In the genomic region with DNA sequence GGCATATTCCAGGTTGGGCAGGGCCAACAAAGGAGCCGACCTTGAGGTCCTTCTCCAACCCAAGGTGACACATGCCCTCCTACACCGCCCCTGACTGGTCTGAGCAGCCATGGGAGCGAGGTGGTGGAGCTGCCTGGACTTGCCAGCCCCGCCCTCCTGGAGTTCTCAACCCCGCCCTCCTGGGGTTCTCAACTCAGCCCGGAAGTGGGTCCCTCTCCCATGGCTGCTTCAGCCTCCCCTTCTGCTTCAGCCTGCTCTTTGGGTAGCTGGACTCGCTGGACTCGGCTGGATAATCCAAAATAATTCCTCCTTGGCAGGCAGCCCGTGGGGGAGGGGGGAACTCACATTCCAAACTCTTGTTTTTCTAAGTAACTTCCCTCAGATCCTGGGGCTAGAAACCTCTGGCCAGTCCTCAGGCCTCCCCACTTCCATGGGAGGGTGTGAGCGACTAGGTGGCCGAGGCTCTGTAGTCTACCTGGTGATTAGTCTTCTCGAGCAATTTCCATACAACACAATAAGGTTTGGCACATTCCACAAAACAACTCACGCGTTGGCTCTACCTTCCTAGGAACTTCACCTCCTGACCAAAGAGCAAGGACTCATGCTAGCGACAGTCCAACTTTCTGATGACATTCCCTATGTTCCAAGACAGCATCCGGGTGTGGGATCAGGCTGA, we compare ENCODE assay signal across 8 mouse cellular contexts. TPM values are rescaled to one million over a fixed set of nuclear protein-coding genes. Genes with fewer than 3 reads are reported as not detected.
A peak's percentile ranks its signal among the peaks of the same experiment; 100 is the strongest.
DNase-seq lines count a peak whose midpoint lies in the region; ATAC-seq and TF ChIP-seq lines count a peak whose summit lies in the region.

No protein-coding gene starts in this region.

- peak; percentile 52; the same call in 1 of the 2 replicates for TF ChIP-seq EP300 in heart, adult 2 months (IDR thresholded peaks at IDR 0.05; ENCODE audit: insufficient read depth, low read depth, low read length)

- DNase-seq in 3134 (ENCODE audit: extremely low read depth, insufficient read length, low spot score) (peak; percentile 82), ZHBTc4 (ENCODE audit: low read depth, low spot score) (peak; percentile 97)
- peak; percentile 84 for DNase-seq in embryo, embryonic 11 days
- peak; percentile 81 to 88 for DNase-seq in heart, adult 2 months
- peak; percentile 87 for DNase-seq in kidney, adult 18-20 months
- peak; percentile 92 for DNase-seq in lung, embryonic 14.5 days
- peak; percentile 83 for DNase-seq in ovary, adult 18-20 months (ENCODE audit: low spot score)

- TF ChIP-seq POLR2A in heart, adult 2 months (IDR thresholded peaks at IDR 0.05; ENCODE audit: insufficient read depth, low read depth, low read length), result peak; percentile 61

- peak overlapping the region; percentile 85 for H3K27ac ChIP-seq in heart, adult 2 months
- peak overlapping the region; percentile 90 for H3K27ac ChIP-seq in lung, embryonic 14.5 days (ENCODE audit: low read depth)

- no peaks in the 10 kb centered on the region for H3K27me3 ChIP-seq in heart, adult 2 months (ENCODE audit: control insufficient read depth, insufficient read depth, low read length)
- no peaks in the 10 kb centered on the region for H3K27me3 ChIP-seq in lung, embryonic 14.5 days (ENCODE audit: insufficient read depth, low read length)

- intact Hi-C loops in heart, adult 2 months (cut with DNase I), result loop anchor here (1.0 kb wide), 1 partner anchor 10 kb away; no protein-coding TSS in a partner anchor

- H3K79me2 ChIP-seq in heart, adult 2 months (replicated peaks; ENCODE audit: control insufficient read depth, insufficient read depth, low read length), result no peaks in the 10 kb centered on the region

- peak overlapping the region; percentile 85 for H3K9ac ChIP-seq in heart, adult 2 months (ENCODE audit: low read depth, low read length)
- peak overlapping the region; percentile 87 for H3K9ac ChIP-seq in lung, embryonic 14.5 days

- no peaks in the 10 kb centered on the region for H3K9me3 ChIP-seq in lung, embryonic 14.5 days (ENCODE audit: low read depth, low read length)

- peak overlapping the region; percentile 63 for H3K4me2 ChIP-seq in lung, embryonic 14.5 days

- 3% methylated on average over 16 of the region's 16 CpGs for WGBS in heart, adult 2 months
- 3% methylated on average over 16 of the region's 16 CpGs for WGBS in lung, embryonic 14.5 days

- H3K4me3 ChIP-seq in heart, adult 2 months, result peak overlapping the region; percentile 79
- peak overlapping the region; percentile 79 for H3K4me3 ChIP-seq in lung, embryonic 14.5 days (ENCODE audit: low read depth, low read length)

- peaks cover 26% of the 10 kb centered on the region for H3K4me1 ChIP-seq in heart, adult 2 months (ENCODE audit: control insufficient read depth, insufficient read depth, low read length)
- peaks cover 43% of the 10 kb centered on the region for H3K4me1 ChIP-seq in lung, embryonic 14.5 days (ENCODE audit: insufficient read depth)

- peak; percentile 62 for ATAC-seq in lung, embryonic 14.5 days (ENCODE audit: insufficient read depth)
- no peak for ATAC-seq in frontal cortex, adult (ENCODE audit: low TSS enrichment)

- H3K36me3 ChIP-seq in heart, adult 2 months (ENCODE audit: control insufficient read depth, insufficient read depth, low read length), result no peaks in the 10 kb centered on the region
- H3K36me3 ChIP-seq in lung, embryonic 14.5 days (ENCODE audit: insufficient read depth), result no peaks in the 10 kb centered on the region

- no peak for TF ChIP-seq CTCF in heart, adult 2 months (IDR thresholded peaks at IDR 0.05)
- TF ChIP-seq CTCF in lung, embryonic 14.5 days (IDR thresholded peaks at IDR 0.05; ENCODE audit: low read depth), result no peak

RNA-seq across cellular contexts. Expression of gene Plxnb2, which starts 1.5 kb away (rescaled TPM):
- total RNA-seq in heart, adult 2 months (2021), result 10 to 100 TPM; 75.7 to 93.5 TPM
- 92.3 and 121 TPM in 2 replicates for polyA plus RNA-seq in heart, adult 2 months (2012; rRNA removed)
- 149 and 156 TPM in 2 replicates for polyA plus RNA-seq in lung, embryonic 14.5 days (2014; fragmentation: Nextera tagmentation; extraction: Ambion mirVana)

RNA-seq across cellular contexts. Expression of gene Dennd6b, which starts 17.2 kb away (rescaled TPM):
- total RNA-seq in heart, adult 2 months (2021), result 1 to 10 TPM; 8.4 to 9.1 TPM
- polyA plus RNA-seq in heart, adult 2 months (2012; rRNA removed), result 24.0 and 27.7 TPM in 2 replicates
- 9.2 and 11.0 TPM in 2 replicates for polyA plus RNA-seq in lung, embryonic 14.5 days (2014; fragmentation: Nextera tagmentation; extraction: Ambion mirVana)

RNA-seq across cellular contexts. Expression of gene Mapk11, which starts 29.7 kb away (rescaled TPM):
- total RNA-seq in heart, adult 2 months (2021), result 1 to 10 TPM; 1.9 to 2.0 TPM
- polyA plus RNA-seq in heart, adult 2 months (2012; rRNA removed), result 4.7 and 5.2 TPM in 2 replicates
- polyA plus RNA-seq in lung, embryonic 14.5 days (2014; fragmentation: Nextera tagmentation; extraction: Ambion mirVana), result 11.3 and 13.3 TPM in 2 replicates

RNA-seq across cellular contexts. Expression of gene Ppp6r2, which starts 32.3 kb away (rescaled TPM):
- 10 to 100 TPM; 66.7 to 79.0 TPM for total RNA-seq in heart, adult 2 months (2021)
- 73.2 and 107 TPM in 2 replicates for polyA plus RNA-seq in heart, adult 2 months (2012; rRNA removed)
- 25.6 and 27.8 TPM in 2 replicates for polyA plus RNA-seq in lung, embryonic 14.5 days (2014; fragmentation: Nextera tagmentation; extraction: Ambion mirVana)

RNA-seq across cellular contexts. Expression of gene Mapk12, which starts 38.6 kb away (rescaled TPM):
- total RNA-seq in heart, adult 2 months (2021), result 10 to 100 TPM; 20.7 to 21.1 TPM
- polyA plus RNA-seq in heart, adult 2 months (2012; rRNA removed), result 30.5 and 43.2 TPM in 2 replicates
- polyA plus RNA-seq in lung, embryonic 14.5 days (2014; fragmentation: Nextera tagmentation; extraction: Ambion mirVana), result 11.4 and 11.9 TPM in 2 replicates
